Mouse (Mus musculus): ENCODE results near the gene Mctp2. TPM values are rescaled to one million over a fixed set of nuclear protein-coding genes. Genes with fewer than 3 reads are reported as not detected.

The Mctp2 gene
- polyA plus RNA-seq, 1 experiment from 2014 or later: 0.33 TPM

DNA sequence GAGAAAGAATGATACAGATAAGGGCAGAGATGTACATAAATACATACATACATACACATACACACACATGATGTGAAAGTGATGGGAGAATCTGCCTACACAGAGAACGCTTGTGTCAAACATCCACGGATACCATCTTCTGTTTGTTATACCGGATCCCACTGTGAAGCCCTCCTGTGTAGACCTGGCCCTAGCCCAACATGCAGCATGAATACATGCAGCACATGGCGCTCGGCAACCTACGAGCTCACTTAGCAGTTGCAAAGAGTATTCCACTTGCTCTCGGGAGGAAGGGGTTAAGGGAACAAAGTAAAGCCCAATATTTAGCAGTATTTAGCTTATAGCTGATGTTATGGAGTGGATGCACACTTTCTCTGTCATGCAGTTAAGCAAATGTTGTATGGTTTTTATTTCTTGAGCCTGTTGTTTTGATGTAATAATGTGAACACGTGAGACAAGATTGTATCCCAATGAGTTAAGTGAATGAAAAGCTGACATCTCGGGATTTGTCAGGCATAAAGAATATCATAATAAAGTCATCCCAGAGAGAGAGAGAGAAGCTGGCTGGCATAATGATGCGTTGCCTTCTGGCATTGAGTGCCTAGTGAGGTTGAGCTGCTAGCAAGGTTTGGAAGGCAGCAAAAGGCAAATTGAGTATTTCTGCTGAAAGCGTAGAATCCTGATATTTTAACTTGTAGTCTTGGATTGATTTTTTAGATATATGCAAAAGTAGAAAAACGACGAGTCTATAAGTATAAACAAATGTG lies 234.8 kb downstream of the Mctp2 start:
- WGBS: 84% methylated on average over 13 of the region's 13 CpGs
- H3K27me3 ChIP-seq (replicated peaks; ENCODE audit: control insufficient read depth, insufficient read depth, low read length): no peaks in the 10 kb centered on the region
- no peak for DNase-seq (ENCODE audit: low spot score)
- H3K4me3 ChIP-seq (ENCODE audit: low read depth, low read length): no peak overlapping the region
- H3K36me3 ChIP-seq (ENCODE audit: control insufficient read depth, insufficient read depth, low read length): no peaks in the 10 kb centered on the region
- H3K4me1 ChIP-seq (replicated peaks; ENCODE audit: control insufficient read depth, insufficient read depth, low read length): no peaks in the 10 kb centered on the region
- no peaks in the 10 kb centered on the region for H3K9me3 ChIP-seq (ENCODE audit: control insufficient read depth, low read length)
- H3K9ac ChIP-seq (ENCODE audit: low read depth, low read length): no peak overlapping the region
- H3K4me2 ChIP-seq: no peak overlapping the region
- H3K27ac ChIP-seq (ENCODE audit: low read depth, low read length): no peak overlapping the region
- no peak for ATAC-seq (replicated peaks; ENCODE audit: low FRiP score)

DNA sequence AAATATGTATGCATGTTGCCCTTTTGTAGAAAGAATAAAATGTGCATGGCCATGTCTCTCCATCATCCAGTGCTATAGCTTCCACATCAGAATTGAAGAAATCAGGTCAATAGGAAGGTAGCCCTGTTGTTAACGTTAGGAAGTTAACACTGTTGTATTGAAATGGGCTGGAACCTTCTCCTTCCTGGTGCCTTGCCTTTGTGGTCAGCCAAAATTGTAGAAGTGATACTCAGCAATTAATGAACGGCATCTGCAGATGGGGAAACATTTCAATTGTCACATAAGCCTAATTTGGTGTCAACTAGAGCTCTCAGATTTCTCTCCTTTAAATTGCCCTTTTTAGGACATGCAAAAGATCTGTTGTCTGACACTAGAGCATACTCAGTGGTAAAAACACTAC lies 238.0 kb downstream of the Mctp2 start:
- no peaks in the 10 kb centered on the region for H3K36me3 ChIP-seq (ENCODE audit: control insufficient read depth, insufficient read depth, low read length)
- no peaks in the 10 kb centered on the region for H3K4me1 ChIP-seq (replicated peaks; ENCODE audit: control insufficient read depth, insufficient read depth, low read length)
- no peaks in the 10 kb centered on the region for H3K27me3 ChIP-seq (replicated peaks; ENCODE audit: control insufficient read depth, insufficient read depth, low read length)
- no peak overlapping the region for H3K4me3 ChIP-seq (ENCODE audit: low read depth, low read length)
- no peaks in the 10 kb centered on the region for H3K9me3 ChIP-seq (ENCODE audit: control insufficient read depth, low read length)
- ATAC-seq (replicated peaks; ENCODE audit: low FRiP score) (no peak), DNase-seq (ENCODE audit: low spot score) (no peak)
- WGBS: 65% methylated on average over 2 of the region's 2 CpGs
- no peak overlapping the region for H3K27ac ChIP-seq (ENCODE audit: low read depth, low read length)
- H3K9ac ChIP-seq (ENCODE audit: low read depth, low read length): no peak overlapping the region
- H3K4me2 ChIP-seq: no peak overlapping the region

DNA sequence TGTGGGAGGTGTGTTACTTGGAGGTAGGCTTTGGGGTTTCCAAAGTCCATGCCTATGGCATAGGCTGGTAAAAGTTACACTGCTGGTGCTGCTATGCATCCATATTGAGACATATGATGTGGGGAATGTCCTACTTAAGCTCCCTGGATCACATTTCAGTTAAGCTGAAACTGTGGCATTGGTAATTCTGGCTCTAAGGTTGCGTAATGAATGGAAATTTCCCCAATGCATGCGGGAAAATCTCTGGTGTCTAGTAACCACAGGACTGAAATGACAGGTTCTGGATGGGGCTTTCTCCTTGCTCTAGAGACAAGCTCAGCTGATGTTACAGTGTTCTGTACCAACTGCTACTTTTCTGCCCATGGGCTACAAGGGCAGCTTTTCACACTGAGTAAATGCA lies 240.1 kb downstream of the Mctp2 start:
- no peaks in the 10 kb centered on the region for H3K4me1 ChIP-seq (replicated peaks; ENCODE audit: control insufficient read depth, insufficient read depth, low read length)
- WGBS: 77% methylated on average over 2 of the region's 2 CpGs
- no peaks in the 10 kb centered on the region for H3K27me3 ChIP-seq (replicated peaks; ENCODE audit: control insufficient read depth, insufficient read depth, low read length)
- no peak overlapping the region for H3K4me3 ChIP-seq (ENCODE audit: low read depth, low read length)
- H3K4me2 ChIP-seq: no peak overlapping the region
- no peaks in the 10 kb centered on the region for H3K36me3 ChIP-seq (ENCODE audit: control insufficient read depth, insufficient read depth, low read length)
- ATAC-seq (replicated peaks; ENCODE audit: low FRiP score): no peak
- no peak for DNase-seq (ENCODE audit: low spot score)
- no peaks in the 10 kb centered on the region for H3K9me3 ChIP-seq (ENCODE audit: control insufficient read depth, low read length)
- H3K9ac ChIP-seq (ENCODE audit: low read depth, low read length): no peak overlapping the region
- no peak overlapping the region for H3K27ac ChIP-seq (ENCODE audit: low read depth, low read length)

DNA sequence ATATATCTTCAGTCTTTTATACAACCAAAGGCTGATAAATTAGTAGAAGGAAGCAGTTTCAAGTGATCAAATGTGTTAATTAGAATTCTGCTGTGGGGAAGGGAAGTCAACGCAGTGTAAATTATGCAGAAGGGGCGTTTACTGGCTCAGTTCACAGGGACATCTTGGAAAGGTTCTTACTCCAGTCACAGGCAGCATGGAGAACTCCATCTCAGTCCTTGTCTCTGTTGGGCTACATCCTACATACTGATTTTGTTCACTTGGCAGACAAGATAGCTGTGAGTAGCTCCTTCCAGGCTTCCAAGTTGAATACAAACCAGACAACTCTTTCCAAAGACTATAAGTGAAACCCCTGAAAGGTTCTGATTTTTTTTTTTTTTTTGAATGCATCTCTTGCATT lies 254.6 kb downstream of the Mctp2 start:
- no peak overlapping the region for H3K4me3 ChIP-seq (ENCODE audit: low read depth, low read length)

DNA sequence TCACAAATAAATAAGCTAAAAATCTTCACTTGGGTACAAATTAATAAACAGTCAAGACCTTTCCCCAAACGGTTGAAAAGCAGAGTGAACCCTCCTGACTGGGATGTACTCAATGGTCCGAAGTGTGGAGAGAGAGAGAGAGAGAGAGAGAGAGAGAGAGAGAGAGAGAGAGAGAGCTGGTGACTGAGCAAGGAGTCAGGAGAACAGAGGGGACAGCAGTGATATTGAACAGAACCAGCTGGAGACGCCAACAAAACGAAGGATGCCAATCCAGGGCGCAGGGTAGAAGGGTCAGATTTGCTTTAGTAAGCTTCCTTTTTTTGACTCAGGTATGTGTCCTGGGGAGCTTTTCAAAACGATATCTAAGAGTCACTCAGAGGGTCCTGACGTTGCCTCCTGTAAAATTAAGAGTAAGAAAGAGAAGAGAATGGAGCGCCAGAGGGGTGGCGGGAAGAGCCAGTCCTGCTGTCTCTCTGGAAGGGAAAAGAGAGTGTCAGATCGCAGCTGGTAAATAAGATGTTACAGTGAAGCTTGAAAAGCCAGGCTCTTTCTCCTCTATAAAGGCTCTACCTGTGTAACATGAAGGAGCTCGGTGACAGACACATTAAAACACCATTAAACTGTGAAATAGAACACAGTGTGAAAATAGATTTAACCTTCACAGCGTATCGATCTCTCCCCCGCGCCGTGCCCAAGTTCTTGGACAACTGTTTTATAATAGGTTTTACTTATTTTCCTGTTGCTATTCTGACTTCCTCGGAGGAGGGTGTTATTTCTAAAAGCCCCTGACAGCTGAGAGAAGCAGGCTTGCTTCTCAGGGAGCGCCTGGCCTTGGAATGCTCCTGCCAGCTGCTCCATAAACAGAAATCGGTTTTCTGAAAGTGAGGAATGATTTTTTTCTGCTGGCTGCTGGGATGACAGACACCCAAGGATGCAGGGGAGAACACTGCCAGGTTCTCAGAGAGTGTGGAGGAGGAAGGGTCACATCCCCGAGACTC lies 258.5 kb downstream of the Mctp2 start:
- DNase-seq (ENCODE audit: low spot score) (no peak), ATAC-seq (replicated peaks; ENCODE audit: low FRiP score) (no peak)
- Histone ChIP-seq H3K4me1 (replicated peaks; ENCODE audit: control insufficient read depth, insufficient read depth, low read length) (no peaks in the 10 kb centered on the region), H3K36me3 (ENCODE audit: control insufficient read depth, insufficient read depth, low read length) (no peaks in the 10 kb centered on the region), H3K27me3 (replicated peaks; ENCODE audit: control insufficient read depth, insufficient read depth, low read length) (no peaks in the 10 kb centered on the region), H3K9ac (ENCODE audit: low read depth, low read length) (no peak overlapping the region), H3K9me3 (ENCODE audit: control insufficient read depth, low read length) (no peaks in the 10 kb centered on the region), H3K4me3 (ENCODE audit: low read depth, low read length) (no peak overlapping the region), H3K4me2 (no peak overlapping the region), H3K27ac (ENCODE audit: low read depth, low read length) (no peak overlapping the region)
- WGBS: 75% methylated on average over 20 of the region's 20 CpGs

More for the DNA sequence above, 254.6 kb downstream of the Mctp2 start:
- Histone ChIP-seq H3K9me3 (ENCODE audit: control insufficient read depth, low read length) (no peaks in the 10 kb centered on the region), H3K27me3 (replicated peaks; ENCODE audit: control insufficient read depth, insufficient read depth, low read length) (no peaks in the 10 kb centered on the region), H3K4me2 (no peak overlapping the region), H3K4me1 (replicated peaks; ENCODE audit: control insufficient read depth, insufficient read depth, low read length) (no peaks in the 10 kb centered on the region), H3K27ac (ENCODE audit: low read depth, low read length) (no peak overlapping the region), H3K36me3 (ENCODE audit: control insufficient read depth, insufficient read depth, low read length) (no peaks in the 10 kb centered on the region), H3K9ac (ENCODE audit: low read depth, low read length) (no peak overlapping the region)
- 77% methylated on average over 2 of the region's 2 CpGs for WGBS
- ATAC-seq (replicated peaks; ENCODE audit: low FRiP score): no peak
- DNase-seq (ENCODE audit: low spot score): no peak
